Mouse (Mus musculus) heart, embryonic 14.5 days (tissue): Measurements from ENCODE around the gene Ap2a2. TPM values are rescaled to one million over a fixed set of nuclear protein-coding genes. Genes with fewer than 3 reads are reported as not detected.
"Not testable (repeated sequence)": the region's sequence is repeated elsewhere in the genome, so short reads cannot be mapped to it uniquely, and the experiment has no call there.

ENCODE experiments used
- ATAC-seq: fragments of 200-750 bp; cut with Nextera tagmentation; 2 replicates; pipeline ENCODE4 v1.8.0; 2017; ENCODE audit warnings: low read depth, moderate TSS enrichment; ENCODE audit not compliant: insufficient number of reproducible peaks, insufficient read depth, low FRiP score
- H3K27ac ChIP-seq, 2 experiments: fragments of 200-500 bp in 1 of 2; fragments of 300-500 bp in 1 of 2; sonication (generic) in 1 of 2; replicated peaks in 1 of 2; 2 replicates each; pipeline ENCODE4 v1.5.1; 2012 to 2014; ENCODE audit warnings: low read depth in 2 of 2, low read length in 2 of 2, control low read depth in 1 of 2, mild to moderate bottlenecking in 1 of 2, mixed read lengths in 1 of 2; ENCODE audit not compliant: control insufficient read depth in 1 of 2, insufficient read depth in 1 of 2
- H3K27me3 ChIP-seq: fragments of 300-500 bp; sonication (generic); 2 replicates; pipeline ENCODE4 v1.6.1; 2014; ENCODE audit warnings: mild to moderate bottlenecking, low read length, control low read depth; ENCODE audit not compliant: control insufficient read depth, insufficient read depth
- H3K36me3 ChIP-seq: fragments of 300-500 bp; sonication (generic); 2 replicates; pipeline ENCODE4 v1.6.1; 2014; ENCODE audit warnings: mild to moderate bottlenecking, control low read depth, low read length, mixed read lengths; ENCODE audit not compliant: control insufficient read depth, insufficient read depth
- H3K4me1 ChIP-seq, 2 experiments: fragments of 200-500 bp in 1 of 2; fragments of 300-500 bp in 1 of 2; sonication (generic) in 1 of 2; 2 replicates each; pipeline ENCODE4 v1.6.1; 2012 to 2014; ENCODE audit warnings: low read length in 2 of 2, control low read depth in 1 of 2, mixed read lengths in 1 of 2; ENCODE audit not compliant: control insufficient read depth in 2 of 2, insufficient read depth in 2 of 2
- H3K4me2 ChIP-seq: fragments of 300-500 bp; sonication (generic); 2 replicates; pipeline ENCODE4 v1.6.1; 2014; ENCODE audit warnings: mild to moderate bottlenecking, low read length
- H3K4me3 ChIP-seq, 2 experiments: fragments of 200-500 bp in 1 of 2; fragments of 300-500 bp in 1 of 2; sonication (generic) in 1 of 2; 2 replicates each; pipeline ENCODE4 v1.5.1; 2012 to 2014; ENCODE audit warnings: low read length in 2 of 2, mild to moderate bottlenecking in 2 of 2, control low read depth in 1 of 2, low read depth in 1 of 2, moderate library complexity in 1 of 2; ENCODE audit not compliant: control insufficient read depth in 1 of 2, insufficient read depth in 1 of 2
- H3K9ac ChIP-seq: fragments of 300-500 bp; sonication (generic); 2 replicates; pipeline ENCODE4 v1.6.1; 2014; ENCODE audit warnings: mild to moderate bottlenecking, low read length
- H3K9me3 ChIP-seq: fragments of 300-500 bp; sonication (generic); 2 replicates; pipeline ENCODE4 v1.6.1; 2016; ENCODE audit warnings: low read length, control low read depth; ENCODE audit not compliant: control insufficient read depth
- WGBS: fragments of 180-500 bp; shearing (Covaris S2); extraction: QIAGEN DNeasy Blood & Tissue Kit; methylation state at CpG from one replicate; pipeline ENCODE4 v1.1.7; 2014; 5-methylcytosine and 5-hydroxymethylcytosine counted together
- polyA plus RNA-seq: library from polyadenylated mRNA; unstranded; fragments of >200 nt; fragmentation: Nextera tagmentation; extraction: Ambion mirVana; gene quantifications from 2 replicates; pipeline ENCODE4 v1.2.1, GENCODE M21; 2014

Gene Ap2a2
- polyA plus RNA-seq, 1 experiment from 2014 or later = 48.1 TPM

DNA sequence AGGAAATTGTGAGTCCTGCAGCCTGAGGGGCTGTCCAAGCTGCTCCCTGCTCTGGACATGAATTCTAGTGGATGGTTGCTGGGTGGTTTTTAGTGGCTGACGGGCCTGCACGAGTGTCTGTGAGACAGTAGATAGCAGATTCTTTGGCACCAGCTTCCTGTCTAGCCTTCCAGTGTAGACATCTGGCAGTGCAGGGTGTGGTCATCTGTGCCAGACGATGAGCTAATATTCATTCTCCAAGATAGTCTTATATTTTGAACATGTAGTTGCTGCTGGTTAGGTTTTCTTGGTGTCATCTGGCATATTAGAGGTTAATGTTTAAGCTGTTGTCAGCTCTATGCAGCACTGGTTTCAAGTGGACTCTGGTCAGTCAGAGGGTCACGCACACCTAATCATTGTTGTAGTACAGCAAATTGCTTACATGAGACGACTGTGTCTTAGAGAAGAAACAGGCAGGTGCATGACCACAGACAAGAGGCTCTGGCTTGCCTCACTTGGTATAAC, 52.4 kb downstream of the Ap2a2 start:
- Histone ChIP-seq H3K27ac (no peak overlapping the region), H3K4me3 (no peak overlapping the region), H3K36me3 (peaks cover 84% of the 10 kb centered on the region), H3K9me3 (no peaks in the 10 kb centered on the region), H3K4me1 (peaks cover 22 to 29% of the 10 kb centered on the region in 2 experiments), H3K4me2 (no peak overlapping the region), H3K27me3 (no peaks in the 10 kb centered on the region), H3K9ac (0 out of 2 replicates have a peak overlapping the region, but pooled peaks have one; percentile 4)
- WGBS = 48% methylated on average over 5 of the region's 5 CpGs
- ATAC-seq = no peak

- H3K9me3 ChIP-seq = no peaks in the 10 kb centered on the region
- ATAC-seq = no peak
- no peaks in the 10 kb centered on the region for H3K27me3 ChIP-seq
- no peak overlapping the region for H3K4me2 ChIP-seq
- H3K4me1 ChIP-seq = peaks cover 7 to 11% of the 10 kb centered on the region in 2 experiments
- WGBS = 64% methylated on average over 2 of the region's 2 CpGs
- no peak overlapping the region for H3K4me3 ChIP-seq
- H3K27ac ChIP-seq = no peak overlapping the region
- no peak overlapping the region for H3K9ac ChIP-seq
- H3K36me3 ChIP-seq = peaks cover 93% of the 10 kb centered on the region
These were observed 62.2 kb downstream of the Ap2a2 start for GRCm38 (mm10) chr7:141624214-141624613.

- 83% methylated on average over 6 of the region's 6 CpGs for WGBS
- H3K4me2 ChIP-seq = no peak overlapping the region
- H3K27me3 ChIP-seq = no peaks in the 10 kb centered on the region
- H3K4me3 ChIP-seq = no peak overlapping the region
- no peak for ATAC-seq
- H3K9ac ChIP-seq = no peak overlapping the region
- peaks cover 5 to 6% of the 10 kb centered on the region in 2 experiments for H3K4me1 ChIP-seq
- H3K36me3 ChIP-seq = peaks cover 97% of the 10 kb centered on the region
- no peaks in the 10 kb centered on the region for H3K9me3 ChIP-seq
- H3K27ac ChIP-seq = no peak overlapping the region
These were observed 63.3 kb downstream of the Ap2a2 start for GRCm38 (mm10) chr7:141625120-141625810.

GRCm38 (mm10) chr7:141628018-141628417, 66.0 kb downstream of the Ap2a2 start:
- Histone ChIP-seq H3K4me3 (no peak overlapping the region), H3K4me1 (no peaks in the 10 kb centered on the region), H3K4me2 (no peak overlapping the region), H3K36me3 (peaks cover 95% of the 10 kb centered on the region), H3K9ac (no peak overlapping the region), H3K9me3 (no peaks in the 10 kb centered on the region), H3K27ac (no peak overlapping the region), H3K27me3 (no peaks in the 10 kb centered on the region)
- WGBS = 74% methylated on average over 2 of the region's 2 CpGs
- no peak for ATAC-seq

GRCm38 (mm10) chr7:141629241-141629640, 67.3 kb downstream of the Ap2a2 start:
- Histone ChIP-seq H3K9ac (no peak overlapping the region), H3K4me1 (no peaks in the 10 kb centered on the region), H3K27ac (no peak overlapping the region), H3K36me3 (peaks cover 96% of the 10 kb centered on the region), H3K4me3 (no peak overlapping the region), H3K27me3 (no peaks in the 10 kb centered on the region), H3K9me3 (no peaks in the 10 kb centered on the region), H3K4me2 (no peak overlapping the region)
- ATAC-seq = no peak
- 87% methylated on average over 3 of the region's 3 CpGs for WGBS

DNA sequence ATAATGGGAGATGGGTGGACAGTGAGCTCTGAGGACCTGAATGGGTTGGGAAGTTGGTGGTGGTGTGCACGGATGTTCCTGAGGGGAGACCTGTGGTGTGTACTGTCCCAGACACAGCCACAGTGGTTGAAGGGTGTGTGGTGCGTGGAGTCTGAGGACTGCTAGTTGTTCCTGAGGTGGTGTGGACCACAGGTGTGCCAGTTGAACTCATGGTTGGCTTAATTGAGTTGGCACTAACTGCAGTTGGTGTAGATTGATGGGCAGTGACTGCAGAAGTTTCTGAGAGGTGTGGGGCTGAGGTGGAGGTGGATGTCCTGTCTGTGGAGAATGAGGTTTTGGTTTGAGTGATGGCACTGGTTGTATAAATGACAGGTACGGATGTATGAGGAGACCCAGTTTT, 76.1 kb downstream of the Ap2a2 start:
- peak; percentile 44 for ATAC-seq

GRCm38 (mm10) chr7:141638513-141639334, 76.8 kb downstream of the Ap2a2 start:
- not testable (repeated sequence) for H3K4me1 ChIP-seq, H3K9ac ChIP-seq, H3K4me2 ChIP-seq, H3K9me3 ChIP-seq, H3K27ac ChIP-seq, H3K27me3 ChIP-seq, H3K4me3 ChIP-seq
- ATAC-seq = peak; percentile 60
- 88% methylated on average over 5 of the region's 8 CpGs for WGBS
- H3K36me3 ChIP-seq = peaks cover 11% of the 10 kb centered on the region

More for the DNA sequence above, 76.1 kb downstream of the Ap2a2 start:
- 92% methylated on average over 1 of the region's 3 CpGs for WGBS
- not testable (repeated sequence) for H3K27ac ChIP-seq, H3K4me2 ChIP-seq, H3K4me3 ChIP-seq, H3K9me3 ChIP-seq, H3K9ac ChIP-seq, H3K27me3 ChIP-seq, H3K4me1 ChIP-seq
- H3K36me3 ChIP-seq = peaks cover 17% of the 10 kb centered on the region
